Mouse (Mus musculus) forebrain, embryonic 12.5 days (tissue): ENCODE measurements around the gene Fbln7. TPM values are rescaled to one million over a fixed set of nuclear protein-coding genes. Genes with fewer than 3 reads are reported as not detected.

Experiments
- ATAC-seq: fragments of 200-750 bp; cut with Nextera tagmentation; 2 replicates; pipeline ENCODE4 v1.8.0; 2017; ENCODE audit warnings: moderate TSS enrichment; ENCODE audit not compliant: low FRiP score
- H3K27ac ChIP-seq: fragments of 300-500 bp; sonication (generic); 2 replicates; pipeline ENCODE4 v1.5.1; 2016; ENCODE audit warnings: mild to moderate bottlenecking
- H3K27me3 ChIP-seq: fragments of 300-500 bp; sonication (generic); 2 replicates; pipeline ENCODE4 v1.6.1; 2016; ENCODE audit warnings: mild to moderate bottlenecking
- H3K36me3 ChIP-seq: fragments of 300-500 bp; sonication (generic); replicated peaks from 2 replicates; pipeline ENCODE4 v1.6.1; 2016; ENCODE audit warnings: mild to moderate bottlenecking
- H3K4me1 ChIP-seq: fragments of 300-500 bp; sonication (generic); 2 replicates; pipeline ENCODE4 v1.6.1; 2016
- H3K4me2 ChIP-seq: fragments of 300-500 bp; sonication (generic); 2 replicates; pipeline ENCODE4 v1.6.1; 2016; ENCODE audit warnings: mild to moderate bottlenecking, moderate library complexity
- H3K4me3 ChIP-seq: fragments of 300-500 bp; sonication (generic); replicated peaks from 2 replicates; pipeline ENCODE4 v1.5.1; 2016; ENCODE audit warnings: mild to moderate bottlenecking
- H3K9ac ChIP-seq: fragments of 300-500 bp; sonication (generic); 2 replicates; pipeline ENCODE4 v1.6.1; 2016; ENCODE audit warnings: mild to moderate bottlenecking
- H3K9me3 ChIP-seq: fragments of 300-500 bp; sonication (generic); 2 replicates; pipeline ENCODE4 v1.6.1; 2016
- WGBS: fragments of 180-500 bp; shearing (Covaris S2); methylation state at CpG from one replicate; pipeline ENCODE4 v1.1.7; 2016; 5-methylcytosine and 5-hydroxymethylcytosine counted together
- polyA plus RNA-seq: library from polyadenylated mRNA; unstranded; fragments of >200 nt; fragmentation: Nextera tagmentation; extraction: Ambion mirVana; gene quantifications from 2 replicates; pipeline ENCODE4 v1.2.1, GENCODE M21; 2016

Fbln7 gene
- polyA plus RNA-seq, 1 experiment from 2014 or later = 1.9 TPM

DNA sequence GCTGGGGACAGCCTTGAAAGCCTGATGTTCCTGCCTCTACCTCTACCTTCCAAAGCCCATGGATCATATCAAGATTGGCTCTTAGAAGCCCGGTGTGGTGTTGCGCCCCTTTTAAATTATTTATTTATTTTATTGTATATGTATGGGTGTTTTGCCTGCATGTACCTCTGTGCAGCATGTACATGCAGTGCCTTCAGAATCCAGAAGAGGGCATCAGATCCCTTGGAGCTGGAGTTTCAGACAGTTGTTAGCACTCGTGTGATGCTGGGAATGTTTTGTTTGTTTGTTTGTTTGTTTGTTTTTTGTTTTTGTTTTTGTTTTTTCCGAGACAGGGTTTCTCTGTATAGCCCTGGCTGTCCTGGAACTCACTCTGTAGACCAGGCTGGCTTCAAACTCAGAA is 18.5 kb downstream of the Fbln7 start:
- Histone ChIP-seq H3K4me1 (no peaks in the 10 kb centered on the region), H3K36me3 (no peaks in the 10 kb centered on the region), H3K9ac (no peak overlapping the region), H3K27ac (no peak overlapping the region), H3K9me3 (no peaks in the 10 kb centered on the region), H3K4me2 (no peak overlapping the region), H3K4me3 (no peak overlapping the region), H3K27me3 (no peaks in the 10 kb centered on the region)
- ATAC-seq = no peak
- WGBS = 66% methylated on average over 4 of the region's 4 CpGs

DNA sequence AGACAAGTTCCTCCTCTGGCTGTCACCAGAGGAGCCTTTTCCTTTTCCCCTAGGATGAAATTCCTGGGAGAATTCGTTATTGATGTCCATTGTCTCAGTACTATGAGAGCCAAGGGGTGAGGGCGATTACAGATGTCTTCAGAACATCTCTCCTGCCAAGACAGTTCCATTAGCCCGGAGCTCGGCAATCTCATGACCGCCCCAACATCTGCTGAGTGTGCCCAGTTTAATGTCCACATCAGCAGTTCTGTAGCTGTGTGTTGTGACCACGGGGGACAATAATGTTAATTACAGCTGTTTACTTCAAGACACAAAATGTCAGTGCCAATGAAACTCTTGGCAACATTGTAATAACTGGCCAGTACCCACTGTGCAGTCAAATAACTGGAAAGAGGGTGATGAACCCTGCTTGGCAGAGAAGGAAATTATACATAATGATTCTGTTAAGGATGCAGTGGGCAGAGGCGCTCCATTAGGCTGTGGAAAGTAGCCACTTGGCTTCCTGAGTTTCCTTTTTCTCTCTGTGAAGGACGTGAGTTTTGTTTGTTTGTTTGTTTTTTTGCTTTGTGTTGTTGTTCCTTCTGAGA is 22.5 kb downstream of the Fbln7 start:
- Histone ChIP-seq H3K36me3 (no peaks in the 10 kb centered on the region), H3K9ac (no peak overlapping the region), H3K4me3 (no peak overlapping the region), H3K27me3 (no peaks in the 10 kb centered on the region), H3K27ac (no peak overlapping the region), H3K9me3 (no peaks in the 10 kb centered on the region), H3K4me2 (no peak overlapping the region), H3K4me1 (no peaks in the 10 kb centered on the region)
- WGBS = 86% methylated on average over 8 of the region's 8 CpGs
- ATAC-seq = no peak

DNA sequence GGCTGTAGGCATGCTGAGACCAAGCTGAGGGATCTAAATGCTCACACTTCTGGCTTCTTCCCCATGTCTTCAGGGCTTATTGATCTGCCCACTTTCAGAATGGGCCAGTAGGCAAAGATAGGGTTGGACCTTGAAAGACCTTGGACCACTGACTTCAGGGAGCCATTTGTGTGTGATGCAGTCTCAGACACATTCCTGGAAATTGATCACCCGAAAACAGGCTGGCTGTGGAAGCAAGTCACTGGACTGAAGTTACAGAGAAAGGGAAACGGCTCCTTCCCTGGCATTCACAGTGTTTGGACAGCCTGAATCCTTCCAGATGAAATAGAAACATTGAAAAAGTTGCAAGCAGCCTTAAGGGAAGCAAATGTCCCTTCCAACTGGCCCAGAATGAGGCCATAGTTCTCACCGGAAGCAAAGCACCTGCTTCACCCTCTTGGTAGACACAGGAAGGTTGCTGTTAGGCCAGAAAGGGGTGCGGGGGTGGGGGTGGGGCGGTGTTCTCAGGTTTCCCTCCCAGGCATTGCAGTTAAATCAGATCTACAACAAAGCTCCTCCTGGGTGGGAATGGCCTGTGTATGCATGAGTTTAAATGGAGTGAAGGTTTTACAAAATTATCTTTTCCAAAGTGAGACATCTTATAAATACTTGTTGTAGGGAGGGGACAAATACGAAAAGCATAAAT is 25.2 kb downstream of the Fbln7 start:
- no peaks in the 10 kb centered on the region for H3K36me3 ChIP-seq
- H3K9ac ChIP-seq = no peak overlapping the region
- H3K9me3 ChIP-seq = no peaks in the 10 kb centered on the region
- 61% methylated on average over 6 of the region's 6 CpGs for WGBS
- H3K27me3 ChIP-seq = no peaks in the 10 kb centered on the region
- peaks cover 6% of the 10 kb centered on the region for H3K4me1 ChIP-seq
- no peak overlapping the region for H3K4me2 ChIP-seq
- no peak for ATAC-seq
- no peak overlapping the region for H3K27ac ChIP-seq
- no peak overlapping the region for H3K4me3 ChIP-seq

DNA sequence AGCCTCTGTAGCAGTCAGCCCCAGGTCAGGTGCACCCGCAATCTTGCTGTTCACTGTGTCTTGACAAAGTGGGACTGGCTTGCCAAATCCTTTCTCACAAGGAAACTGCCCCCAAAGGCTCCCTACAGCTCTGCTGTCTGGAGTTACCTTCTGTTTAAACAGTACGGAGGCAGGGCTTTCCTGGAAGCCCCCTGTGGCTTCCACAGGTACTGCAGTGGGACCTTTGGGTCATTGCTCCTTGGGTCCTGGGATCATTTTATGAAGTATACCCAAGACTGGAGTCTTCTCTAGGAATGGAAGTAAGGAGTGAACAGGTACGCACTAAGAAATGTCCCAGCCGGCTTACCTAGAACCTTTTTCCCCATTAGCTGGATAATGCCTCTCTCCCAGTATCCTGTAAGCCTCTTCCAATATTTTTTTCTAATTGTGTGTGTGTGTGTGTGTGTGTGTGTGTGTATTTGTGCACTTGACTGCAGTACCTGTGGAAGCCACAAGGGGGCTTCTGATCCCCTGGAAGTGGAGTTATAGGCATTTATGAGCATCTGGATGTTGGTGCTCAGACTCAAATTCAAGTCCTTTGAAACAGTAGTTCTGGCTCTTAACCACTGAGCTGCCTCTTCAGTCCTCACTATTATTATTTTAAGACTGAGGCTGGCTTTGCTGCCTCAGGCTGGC is 28.0 kb downstream of the Fbln7 start:
- peaks cover 6% of the 10 kb centered on the region for H3K4me1 ChIP-seq
- no peaks in the 10 kb centered on the region for H3K9me3 ChIP-seq
- H3K4me2 ChIP-seq = no peak overlapping the region
- WGBS = 90% methylated on average over 4 of the region's 4 CpGs
- no peak overlapping the region for H3K27ac ChIP-seq
- no peaks in the 10 kb centered on the region for H3K27me3 ChIP-seq
- H3K4me3 ChIP-seq = no peak overlapping the region
- ATAC-seq = no peak
- no peak overlapping the region for H3K9ac ChIP-seq
- H3K36me3 ChIP-seq = no peaks in the 10 kb centered on the region

DNA sequence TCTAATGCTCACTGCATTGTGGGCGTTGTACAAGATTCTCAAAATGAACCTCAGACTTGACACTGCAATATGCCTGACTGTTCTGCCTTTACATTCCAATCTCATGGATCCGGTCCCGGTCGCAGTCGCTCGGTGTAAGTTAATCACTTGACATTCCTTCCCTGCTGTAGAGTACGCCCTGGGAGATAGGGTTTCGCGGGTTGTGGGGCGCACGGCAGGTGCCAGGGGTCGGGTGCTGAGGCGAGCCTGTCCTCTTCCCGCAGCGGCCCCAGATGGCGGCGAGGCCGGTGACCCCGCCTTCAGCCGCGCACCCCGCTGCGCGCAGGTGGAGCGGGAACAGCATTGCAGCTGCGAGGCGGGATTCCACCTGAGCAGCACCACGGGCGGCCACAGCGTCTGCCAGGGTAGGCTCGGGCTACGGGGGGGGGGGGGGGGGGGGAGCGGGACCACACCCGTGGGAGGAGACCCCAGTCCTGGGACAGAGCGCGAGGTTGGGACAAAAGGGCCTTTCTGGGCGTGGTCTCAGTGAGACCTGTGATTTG is 29.5 kb downstream of the Fbln7 start:
- Histone ChIP-seq H3K4me3 (peak overlapping the region; percentile 40), H3K36me3 (no peaks in the 10 kb centered on the region), H3K4me2 (peak overlapping the region; percentile 71), H3K27ac (no peak overlapping the region), H3K27me3 (no peaks in the 10 kb centered on the region), H3K9me3 (no peaks in the 10 kb centered on the region), H3K9ac (peak overlapping the region; percentile 49; the same call in 1 of the 2 replicates), H3K4me1 (peaks cover 6% of the 10 kb centered on the region)
- ATAC-seq = no peak
- WGBS = 2% methylated on average over 35 of the region's 37 CpGs

DNA sequence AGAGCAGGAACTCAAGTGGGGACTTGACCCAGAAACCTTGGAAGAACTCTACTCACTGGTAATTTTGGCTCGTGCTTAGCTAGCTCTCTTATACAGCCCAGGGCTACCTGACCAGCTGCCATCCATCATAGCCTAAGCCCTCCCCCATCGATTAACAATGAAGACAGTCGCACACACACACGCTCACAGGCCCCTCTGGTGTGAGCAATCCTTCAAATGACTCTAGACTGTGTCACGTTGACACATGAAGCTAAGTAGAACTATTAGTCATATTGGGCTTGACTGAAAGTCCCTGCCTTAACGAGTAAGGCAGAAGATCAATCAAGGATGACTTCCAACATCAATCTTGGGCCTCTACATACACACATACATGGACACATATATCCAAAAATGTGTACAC is 40.1 kb downstream of the Fbln7 start:
- Histone ChIP-seq H3K9ac (no peak overlapping the region), H3K27me3 (no peaks in the 10 kb centered on the region), H3K27ac (no peak overlapping the region), H3K4me1 (no peaks in the 10 kb centered on the region), H3K36me3 (no peaks in the 10 kb centered on the region), H3K4me2 (no peak overlapping the region), H3K4me3 (no peak overlapping the region), H3K9me3 (peaks cover 6% of the 10 kb centered on the region; the same call in 1 of the 2 replicates)
- no peak for ATAC-seq
- 90% methylated on average over 6 of the region's 6 CpGs for WGBS

DNA sequence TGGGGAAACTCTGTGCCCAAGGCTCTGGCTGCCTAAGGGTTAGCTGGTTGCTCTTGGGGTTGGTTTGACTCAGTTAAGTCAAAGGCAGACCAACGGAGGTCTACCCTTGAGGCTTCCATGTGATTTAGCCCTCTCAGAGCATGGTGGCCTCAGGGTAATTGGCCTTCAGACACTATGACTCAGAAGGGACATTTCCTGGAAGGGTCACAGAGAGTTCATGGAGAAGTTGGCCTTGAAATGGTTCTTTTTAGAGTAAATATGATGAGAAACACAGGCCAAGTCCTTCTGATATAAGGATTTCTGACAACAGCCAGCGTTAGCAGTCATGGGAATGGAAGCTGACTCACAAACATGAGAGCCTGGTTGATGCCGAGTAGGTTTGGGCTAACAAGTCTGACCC is 40.9 kb downstream of the Fbln7 start:
- no peaks in the 10 kb centered on the region for H3K36me3 ChIP-seq
- peaks cover 6% of the 10 kb centered on the region; the same call in 1 of the 2 replicates for H3K9me3 ChIP-seq
- H3K4me3 ChIP-seq = no peak overlapping the region
- H3K27me3 ChIP-seq = no peaks in the 10 kb centered on the region
- H3K27ac ChIP-seq = no peak overlapping the region
- H3K4me2 ChIP-seq = no peak overlapping the region
- H3K4me1 ChIP-seq = no peaks in the 10 kb centered on the region
- no peak for ATAC-seq
- no peak overlapping the region for H3K9ac ChIP-seq
- WGBS = 95% methylated on average over 3 of the region's 3 CpGs

DNA sequence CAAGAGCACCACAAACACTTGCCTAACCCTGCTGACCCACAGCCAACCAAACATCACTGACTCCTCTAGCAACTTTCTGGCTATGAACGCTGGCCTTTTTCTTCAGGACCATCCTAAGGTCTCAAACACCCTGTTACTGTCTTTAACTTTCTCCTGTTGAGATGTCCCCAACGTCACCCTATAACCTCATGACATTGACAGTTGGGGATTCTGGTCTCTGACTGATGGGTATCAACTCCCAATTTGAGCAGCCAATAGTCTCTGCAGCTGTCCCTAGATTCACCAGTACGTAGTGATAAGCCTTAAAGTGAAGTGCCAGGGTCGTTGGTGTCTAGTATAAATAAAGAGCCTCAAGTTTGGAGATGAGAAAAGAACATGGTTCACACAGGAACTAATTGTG is 52.2 kb downstream of the Fbln7 start:
- Histone ChIP-seq H3K4me2 (no peak overlapping the region), H3K27ac (no peak overlapping the region), H3K9me3 (no peaks in the 10 kb centered on the region), H3K9ac (no peak overlapping the region), H3K4me1 (no peaks in the 10 kb centered on the region), H3K36me3 (no peaks in the 10 kb centered on the region), H3K4me3 (no peak overlapping the region), H3K27me3 (0 out of 2 replicates have a peak, but pooled peaks cover 3% of the 10 kb centered on the region)
- ATAC-seq = no peak
- 81% methylated on average over 4 of the region's 4 CpGs for WGBS

DNA sequence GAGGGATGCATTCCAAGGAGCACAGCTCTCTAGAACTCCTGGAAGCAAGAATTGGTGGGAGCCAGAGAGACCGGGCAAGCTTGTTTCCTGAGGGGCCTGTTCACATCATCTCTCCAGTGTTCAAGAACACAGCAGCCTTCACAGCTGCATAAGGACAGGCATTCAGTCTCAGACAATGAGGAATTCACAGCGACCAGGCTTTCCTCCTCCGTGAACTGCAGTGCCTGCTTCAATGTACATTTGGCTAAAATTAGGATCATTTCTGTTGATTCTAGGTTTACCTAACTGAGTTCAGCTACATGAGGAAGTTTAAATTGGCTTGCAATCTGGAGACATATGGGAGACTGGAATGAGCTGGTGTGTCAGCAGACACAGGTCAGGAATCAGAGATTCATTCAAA is 53.7 kb downstream of the Fbln7 start:
- H3K9me3 ChIP-seq = no peaks in the 10 kb centered on the region
- no peak overlapping the region for H3K4me3 ChIP-seq
- no peak overlapping the region for H3K9ac ChIP-seq
- no peak for ATAC-seq
- H3K36me3 ChIP-seq = no peaks in the 10 kb centered on the region
- 68% methylated on average over 3 of the region's 3 CpGs for WGBS
- H3K4me2 ChIP-seq = no peak overlapping the region
- no peak overlapping the region for H3K27ac ChIP-seq
- no peaks in the 10 kb centered on the region for H3K4me1 ChIP-seq
- H3K27me3 ChIP-seq = 0 out of 2 replicates have a peak, but pooled peaks cover 3% of the 10 kb centered on the region

DNA sequence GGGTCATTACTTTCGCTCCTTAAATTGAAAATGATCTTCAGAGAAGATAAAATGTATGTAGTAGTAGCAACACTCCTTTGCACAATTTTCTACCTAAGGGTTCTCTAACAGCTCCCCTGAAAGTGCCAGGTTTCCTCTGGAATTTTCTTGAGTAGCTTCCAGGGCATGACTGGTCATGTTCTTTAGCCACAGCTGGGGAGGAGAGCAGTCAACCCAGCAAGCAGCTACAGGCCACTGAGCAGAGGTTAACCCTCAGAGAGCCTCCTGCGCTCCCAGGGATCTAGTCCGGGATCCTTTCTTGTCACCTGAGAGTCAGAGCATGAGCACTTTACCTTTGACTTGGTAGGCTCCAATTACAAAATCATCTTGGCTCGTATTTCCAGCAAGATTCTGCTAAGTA is 62.0 kb downstream of the Fbln7 start:
- no peaks in the 10 kb centered on the region for H3K27me3 ChIP-seq
- ATAC-seq = no peak
- no peak overlapping the region for H3K27ac ChIP-seq
- 92% methylated on average over 4 of the region's 4 CpGs for WGBS
- H3K9ac ChIP-seq = no peak overlapping the region
- H3K36me3 ChIP-seq = peaks cover 27% of the 10 kb centered on the region
- no peaks in the 10 kb centered on the region for H3K4me1 ChIP-seq
- no peaks in the 10 kb centered on the region for H3K9me3 ChIP-seq
- no peak overlapping the region for H3K4me2 ChIP-seq
- no peak overlapping the region for H3K4me3 ChIP-seq

DNA sequence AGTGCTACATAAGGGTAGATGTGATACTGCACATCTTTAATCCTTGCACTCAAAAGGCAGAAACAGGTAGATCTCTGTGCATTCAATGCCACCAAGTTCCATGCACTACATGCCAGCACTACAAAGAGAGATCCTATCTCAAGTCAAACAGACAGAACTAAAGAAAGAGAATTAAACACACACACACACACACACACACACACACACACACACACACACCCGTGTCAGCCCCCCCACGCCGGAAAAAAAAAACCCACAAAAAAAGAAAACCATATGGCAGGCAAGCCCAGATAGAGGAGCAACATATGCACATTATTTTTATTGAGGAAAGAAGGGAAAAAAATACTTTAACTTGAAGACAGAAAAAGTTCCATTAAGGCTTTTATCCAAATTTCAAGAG is 65.7 kb downstream of the Fbln7 start:
- Histone ChIP-seq H3K4me2 (no peak overlapping the region), H3K4me3 (no peak overlapping the region), H3K9me3 (no peaks in the 10 kb centered on the region), H3K36me3 (peaks cover 35% of the 10 kb centered on the region), H3K9ac (no peak overlapping the region), H3K4me1 (no peaks in the 10 kb centered on the region), H3K27ac (no peak overlapping the region), H3K27me3 (no peaks in the 10 kb centered on the region)
- WGBS = 93% methylated on average over 3 of the region's 3 CpGs
- ATAC-seq = no peak

DNA sequence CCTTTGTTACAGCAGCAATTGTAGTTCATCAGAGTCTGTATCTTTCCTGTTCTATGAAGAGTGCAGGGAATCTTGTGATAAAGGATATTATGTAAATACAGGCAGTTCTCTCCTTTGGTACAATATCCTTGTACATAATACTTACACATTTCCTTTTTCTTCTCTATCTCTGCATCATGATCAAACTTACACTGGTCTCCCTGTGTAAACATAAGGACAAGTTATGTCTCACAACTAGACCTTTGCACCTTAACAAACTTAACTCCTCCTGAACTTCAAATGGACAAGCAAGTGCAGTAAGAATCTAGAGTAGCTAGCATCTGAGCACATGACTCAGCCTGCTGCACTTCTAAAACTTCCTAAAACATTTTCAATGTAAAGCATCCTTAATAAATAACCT is 67.9 kb downstream of the Fbln7 start:
- H3K9ac ChIP-seq = no peak overlapping the region
- H3K36me3 ChIP-seq = peaks cover 34% of the 10 kb centered on the region
- no peak for ATAC-seq
- H3K27me3 ChIP-seq = no peaks in the 10 kb centered on the region
- no peak overlapping the region for H3K4me2 ChIP-seq
- H3K9me3 ChIP-seq = no peaks in the 10 kb centered on the region
- H3K27ac ChIP-seq = no peak overlapping the region
- H3K4me1 ChIP-seq = no peaks in the 10 kb centered on the region
- no peak overlapping the region for H3K4me3 ChIP-seq
